Mouse (Mus musculus) c-Kit-negative CD71-positive TER-119-positive erythroid progenitor cells, embryonic 14.5 days (primary cell): ENCODE results near the gene Irs3.
"Not testable (repeated sequence)": the region's sequence is repeated elsewhere in the genome, so short reads cannot be mapped to it uniquely, and the experiment has no call there.

ENCODE experiments used
- DNase-seq: peaks from one replicate; pipeline ENCODE4 v3.0.0-alpha.2; 2013; ENCODE audit warnings: low read depth, low spot score

The Irs3 gene

DNA sequence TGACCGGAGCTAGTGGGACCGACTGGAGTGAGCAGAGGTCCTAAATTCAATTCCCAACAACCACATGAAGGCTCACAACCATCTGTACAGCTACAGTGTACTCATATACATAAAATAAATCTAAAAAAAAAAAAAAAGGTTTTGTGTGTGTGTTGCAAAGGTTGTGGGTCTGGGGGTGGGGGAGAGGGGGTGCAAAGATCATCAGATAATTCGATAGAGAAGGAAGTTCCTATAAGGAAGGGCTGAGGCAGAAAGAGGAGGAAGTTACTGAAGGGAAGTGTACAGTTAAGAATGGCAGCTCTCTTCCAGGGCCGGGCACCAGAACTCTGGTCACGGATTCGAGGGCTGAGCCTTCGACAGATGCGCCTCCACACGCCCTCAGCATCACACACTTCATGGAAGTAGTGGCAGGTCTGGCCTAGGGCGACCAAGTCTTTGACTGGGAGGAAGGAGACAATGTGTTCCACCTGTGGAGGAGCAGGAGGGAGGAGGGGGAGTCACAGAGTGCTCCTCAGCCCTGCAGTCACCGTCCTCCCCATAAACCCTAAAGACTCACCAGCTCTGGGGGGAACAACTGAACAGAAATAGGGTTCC, 21.5 kb downstream of the Irs3 start:
- no peak for DNase-seq

DNA sequence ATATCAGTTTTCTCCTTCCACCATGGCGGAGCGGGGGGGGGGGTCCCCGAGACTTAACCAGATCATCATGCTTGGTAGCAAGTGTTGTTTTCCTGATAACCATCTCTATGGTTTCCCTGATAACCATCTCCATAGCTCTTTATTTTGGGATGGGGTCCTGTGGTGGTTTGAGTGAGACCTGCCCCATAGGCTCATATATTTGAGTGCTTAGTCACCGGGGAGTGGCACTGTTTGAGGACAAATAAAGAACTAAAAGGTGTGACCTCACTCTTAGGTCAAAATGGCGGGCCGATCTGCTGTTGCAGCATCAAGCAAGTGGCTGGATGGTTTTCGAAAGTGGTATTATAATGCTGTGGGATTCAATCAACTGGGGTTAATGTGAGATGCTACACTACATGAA, 30.2 kb downstream of the Irs3 start:
- no peak for DNase-seq

DNA sequence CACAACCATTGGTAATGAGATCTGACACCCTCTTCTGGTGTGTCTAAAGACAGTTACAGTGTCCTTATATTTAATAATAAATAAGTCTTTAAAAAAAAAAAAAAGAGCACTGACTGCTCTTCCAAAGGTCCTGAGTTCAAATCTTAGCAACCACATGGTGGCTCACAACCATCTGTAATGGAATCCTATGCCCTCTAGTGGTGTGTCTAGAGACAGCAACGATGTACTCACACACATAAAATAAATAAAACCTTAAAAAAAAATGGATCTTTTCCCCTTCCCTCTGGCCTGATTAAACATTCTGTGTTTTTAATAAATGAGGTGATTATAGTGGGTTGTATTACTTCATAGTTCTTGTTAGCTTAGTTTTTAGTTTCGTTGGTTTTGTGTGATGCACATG, 30.6 kb downstream of the Irs3 start:
- not testable (repeated sequence) for DNase-seq

DNA sequence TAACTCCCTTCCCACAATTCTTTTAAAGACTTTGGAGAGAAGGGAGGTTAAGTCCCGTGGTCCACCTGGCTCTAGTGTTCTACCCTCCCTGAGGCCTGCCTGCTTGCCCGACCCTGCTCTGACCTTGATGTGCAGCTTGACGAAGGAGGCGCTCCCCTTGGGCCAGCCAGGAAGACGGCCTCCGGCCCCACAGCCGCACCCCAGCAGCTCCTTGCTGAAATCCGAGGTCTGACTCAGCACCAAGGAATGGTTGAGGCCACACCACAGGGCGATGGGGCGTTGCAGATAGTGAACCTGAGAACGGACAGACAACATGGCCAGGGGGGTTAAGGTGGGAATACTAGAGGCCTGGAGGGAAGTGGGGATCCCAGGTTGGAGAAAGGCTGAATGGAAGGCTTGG, 32.0 kb downstream of the Irs3 start, which contains the start of gene Pcolce:
Gene Pcolce (minus strand): TSS at position 235 of the 400 bp plus-strand sequence.
- no peak for DNase-seq

DNA sequence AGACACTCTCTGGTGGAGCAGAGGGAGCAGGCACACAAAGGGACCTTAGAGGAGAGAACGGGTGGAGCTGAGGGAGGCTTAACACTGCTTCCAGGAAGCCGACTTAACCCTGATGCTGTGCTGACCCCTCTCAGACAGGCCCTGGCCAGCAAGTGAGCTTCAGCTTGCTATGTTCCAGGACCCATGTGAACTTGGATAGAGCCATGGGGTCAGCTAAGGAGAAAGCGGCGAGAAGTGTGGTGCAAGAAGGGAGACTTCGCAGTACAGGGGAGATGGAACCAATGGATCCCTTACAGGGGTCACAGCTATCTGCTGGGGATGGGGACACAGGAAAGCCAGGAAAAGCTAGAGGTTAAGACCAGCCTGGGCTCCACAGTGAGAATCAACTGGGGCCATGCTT, 32.4 kb downstream of the Irs3 start:
- DNase-seq: no peak

DNA sequence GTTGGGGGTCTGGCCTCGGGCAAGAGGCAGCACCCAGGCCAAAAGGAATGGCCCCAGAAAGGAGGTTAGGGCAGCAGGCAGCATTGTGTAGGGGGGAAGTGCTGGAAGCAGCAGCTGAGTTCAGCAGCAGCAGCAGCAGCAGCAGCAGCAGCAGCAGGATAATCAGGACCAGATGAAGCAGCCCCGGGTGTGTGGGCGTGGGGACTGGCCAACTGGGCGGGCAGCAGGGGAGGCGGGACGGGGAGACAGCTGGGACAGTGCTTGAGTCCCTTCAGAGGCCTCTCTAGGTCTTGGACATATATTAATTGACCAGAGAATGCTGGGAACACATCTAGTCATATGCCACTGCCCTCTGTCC, 34.3 kb downstream of the Irs3 start:
- DNase-seq: no peak

DNA sequence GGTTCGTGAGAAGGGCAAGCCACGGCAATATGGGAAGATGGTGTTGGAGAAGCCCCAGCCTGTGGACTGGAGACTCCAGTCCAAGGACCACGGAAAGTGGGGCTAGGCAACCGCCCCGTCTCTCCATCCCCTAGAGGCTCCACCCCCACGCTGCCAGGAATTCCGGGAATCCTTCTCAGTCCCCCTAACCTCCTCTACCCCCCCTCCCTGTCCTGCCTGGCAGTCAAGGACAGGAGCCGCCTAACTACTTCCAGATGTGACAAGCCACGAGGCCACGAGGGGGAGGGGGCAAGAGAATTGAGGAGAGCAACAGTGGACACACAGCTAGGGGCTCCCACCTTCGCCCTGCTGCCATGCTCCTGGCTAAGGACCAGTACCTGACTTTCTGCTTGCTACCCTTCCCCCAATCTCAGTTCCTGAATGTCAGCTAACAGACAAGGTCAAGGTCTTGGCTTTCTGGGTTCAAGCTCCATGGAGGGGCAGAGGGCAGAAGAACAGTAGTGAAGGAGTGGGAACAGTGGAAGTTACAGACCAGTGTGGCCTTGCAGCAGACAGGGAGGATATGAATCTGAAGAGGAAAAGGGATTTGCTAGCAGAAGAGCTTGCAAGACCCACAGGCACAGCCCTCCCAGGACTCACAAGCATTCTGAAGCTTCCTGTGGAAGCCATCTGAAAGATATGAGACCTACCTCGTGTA, 34.8 kb downstream of the Irs3 start:
- DNase-seq: no peak

DNA sequence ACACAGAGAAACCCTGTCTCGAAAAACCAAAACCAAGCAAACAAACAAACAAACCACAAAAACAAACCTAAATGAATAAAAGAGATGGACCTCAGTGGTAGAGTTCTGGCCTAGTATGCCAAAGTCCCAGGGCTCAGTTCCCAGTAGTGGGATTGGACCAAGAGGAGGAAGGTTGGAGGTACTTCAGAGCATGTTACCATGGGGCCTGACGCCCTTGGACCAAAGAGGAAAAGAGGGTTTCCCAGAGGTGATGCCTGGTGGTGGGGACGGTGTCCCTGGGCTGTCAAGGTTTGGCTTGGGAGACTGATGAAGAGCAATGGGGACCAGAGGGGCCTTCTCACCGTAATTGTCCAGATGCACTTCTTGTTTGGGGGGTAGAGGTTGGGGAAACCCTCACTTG, 35.5 kb downstream of the Irs3 start:
- no peak for DNase-seq

DNA sequence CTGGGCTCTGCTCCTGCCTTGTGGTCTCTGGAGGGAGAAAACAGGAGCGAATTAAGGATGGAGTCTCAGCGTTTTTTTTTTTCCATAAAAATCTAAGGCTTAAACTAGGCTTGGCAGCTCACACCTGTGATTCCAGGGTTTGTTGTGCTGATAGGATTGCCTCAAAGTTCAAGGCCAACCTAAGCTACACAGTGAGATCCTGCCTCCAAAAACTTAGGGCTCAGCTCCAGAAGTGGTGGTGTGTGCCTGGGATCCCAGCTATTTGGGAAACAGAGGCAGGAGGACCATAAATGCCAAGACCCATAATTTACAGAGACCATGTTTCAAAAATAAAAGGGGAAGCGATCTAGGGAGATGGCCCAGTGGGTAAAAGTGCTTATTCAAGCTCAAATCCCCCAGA, 36.2 kb downstream of the Irs3 start:
- DNase-seq: no peak

DNA sequence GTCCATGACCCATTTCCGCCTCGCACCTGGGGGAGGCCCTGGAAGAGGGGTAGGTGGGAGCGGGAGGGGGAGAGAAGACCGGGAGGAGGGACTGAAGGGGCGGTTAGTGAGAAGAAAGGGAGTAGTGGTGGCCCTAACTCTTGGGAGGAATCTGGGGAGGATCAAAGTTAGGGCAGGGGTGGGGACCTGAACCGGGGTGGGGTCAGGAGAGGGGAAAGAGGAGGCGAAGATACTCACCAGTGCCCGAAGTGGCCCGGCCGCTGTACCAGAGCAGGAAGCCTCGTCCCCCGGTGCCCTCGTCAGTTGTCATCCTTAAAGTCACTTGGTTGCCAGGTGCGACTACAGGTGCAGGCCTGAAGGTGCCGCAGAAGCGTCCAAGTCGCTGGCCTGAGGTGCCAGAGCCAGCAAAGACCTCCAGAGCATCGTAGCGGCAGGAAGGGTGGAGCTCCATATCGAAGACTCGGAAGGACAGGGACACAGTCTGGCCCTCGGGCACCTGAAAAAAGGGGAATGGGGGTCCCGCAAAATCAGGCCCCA, 36.8 kb downstream of the Irs3 start:
- DNase-seq: no peak

DNA sequence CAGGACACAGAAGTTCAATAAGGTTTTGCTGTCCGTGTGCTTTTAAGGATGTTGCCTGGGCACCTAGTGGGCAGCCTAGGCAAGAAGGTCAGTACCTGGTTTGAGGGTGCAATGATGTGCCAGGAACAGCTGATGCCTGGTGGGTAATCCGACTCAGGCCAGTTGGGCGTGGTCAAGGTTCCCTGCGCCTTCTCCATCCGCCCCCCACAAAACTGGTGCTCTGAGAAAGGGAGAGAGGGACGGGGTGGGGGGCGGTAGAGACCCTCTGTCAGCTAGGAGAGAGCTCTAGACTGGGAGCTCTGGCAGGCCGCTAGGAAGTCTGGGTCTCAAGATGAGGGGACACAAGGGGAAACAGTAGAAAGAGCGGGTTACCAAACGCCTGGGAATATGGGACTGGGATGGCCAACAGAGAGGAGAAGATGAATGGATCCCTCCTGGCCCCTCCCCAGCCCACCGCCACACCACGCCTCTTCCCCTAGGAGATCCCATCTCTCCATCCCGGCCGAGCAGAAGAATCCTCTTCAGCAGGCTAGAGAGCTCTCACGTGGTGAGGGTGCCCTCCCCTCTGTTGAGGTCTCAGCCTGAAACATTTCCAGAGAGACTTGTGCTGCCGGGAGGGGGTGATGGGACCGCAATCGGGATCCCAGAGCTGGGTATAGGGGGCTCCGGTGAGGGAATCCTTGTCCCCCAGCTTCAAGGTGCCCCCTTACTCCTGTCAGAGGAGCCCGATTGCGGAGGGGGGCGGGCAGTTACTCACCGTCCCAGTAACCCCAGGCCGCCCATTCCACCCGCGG, 37.5 kb downstream of the Irs3 start:
- DNase-seq: no peak

DNA sequence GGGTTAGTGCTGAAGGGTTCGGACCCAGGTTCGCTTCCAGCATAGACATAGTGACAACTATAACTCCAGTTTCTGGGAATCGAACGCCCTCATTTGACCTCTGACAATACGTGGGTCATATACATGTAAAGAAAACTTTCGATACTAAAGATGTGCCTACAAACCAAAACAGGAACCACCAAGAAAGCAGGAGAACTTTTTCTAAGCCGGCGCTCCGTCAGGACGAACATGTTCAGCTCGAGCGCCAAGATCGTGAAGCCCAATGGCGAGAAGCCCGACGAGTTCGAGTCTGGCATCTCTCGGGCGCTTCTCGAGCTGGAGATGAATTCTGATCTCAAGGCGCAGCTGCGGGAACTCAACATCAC, 44.2 kb downstream of the Irs3 start:
- DNase-seq: no peak

DNA sequence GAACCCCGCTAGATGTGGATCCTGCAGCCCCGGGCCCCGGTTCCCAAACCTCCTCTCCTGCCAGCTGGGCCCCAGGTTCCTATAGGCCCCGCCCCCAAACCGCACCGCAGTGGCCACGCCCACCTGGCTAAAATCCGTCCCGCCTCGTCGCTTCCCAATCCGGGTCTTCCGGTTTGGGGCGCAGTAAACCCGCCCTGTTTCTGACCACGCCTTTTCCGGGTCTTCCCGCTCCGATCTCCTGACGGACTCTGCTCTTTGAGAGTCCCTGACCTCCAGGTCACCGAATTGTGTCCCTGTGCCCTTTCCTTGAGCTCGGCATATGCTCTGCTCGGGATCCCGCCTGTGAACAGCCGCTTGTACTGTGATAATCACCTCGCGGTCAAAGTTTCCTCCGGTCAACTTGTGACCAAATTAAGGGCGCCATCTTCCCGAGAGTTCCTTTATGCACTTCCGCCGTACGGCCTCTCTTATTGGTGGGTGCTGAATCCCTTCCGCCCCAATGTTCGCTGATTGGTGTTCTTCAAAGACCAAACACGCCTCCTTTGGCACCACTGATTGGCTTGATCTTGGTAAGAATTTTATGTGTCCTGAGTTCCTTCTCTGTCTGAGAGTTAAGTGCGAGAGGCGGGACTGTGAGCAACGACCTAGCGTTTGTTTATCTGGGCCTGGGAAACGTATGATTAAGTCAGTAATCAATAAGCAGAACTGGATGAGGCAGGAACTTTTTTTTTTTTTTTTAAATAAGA, 44.7 kb downstream of the Irs3 start, which contains the start of gene Mospd3:
Gene Mospd3 (minus strand): TSS at position 440 of the 746 bp plus-strand sequence.
- DNase-seq: peak; percentile 98

DNA sequence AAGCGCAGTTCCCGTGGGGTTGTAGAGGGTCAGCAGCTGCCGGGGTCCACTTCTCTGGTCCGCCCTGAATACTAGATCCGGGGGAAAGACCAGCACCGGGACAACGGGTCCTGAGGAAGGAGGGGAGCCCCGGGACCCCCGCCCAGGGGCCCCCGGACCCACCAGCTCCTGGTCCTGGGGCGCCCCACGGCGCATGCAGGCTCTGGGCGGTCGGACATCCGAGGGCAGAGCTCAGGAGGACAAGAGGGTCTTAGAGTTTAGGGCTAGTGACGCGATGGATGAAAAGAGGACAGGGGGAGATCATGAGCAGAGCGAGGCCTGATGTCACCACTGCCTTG, 45.3 kb downstream of the Irs3 start:
- DNase-seq: no peak

DNA sequence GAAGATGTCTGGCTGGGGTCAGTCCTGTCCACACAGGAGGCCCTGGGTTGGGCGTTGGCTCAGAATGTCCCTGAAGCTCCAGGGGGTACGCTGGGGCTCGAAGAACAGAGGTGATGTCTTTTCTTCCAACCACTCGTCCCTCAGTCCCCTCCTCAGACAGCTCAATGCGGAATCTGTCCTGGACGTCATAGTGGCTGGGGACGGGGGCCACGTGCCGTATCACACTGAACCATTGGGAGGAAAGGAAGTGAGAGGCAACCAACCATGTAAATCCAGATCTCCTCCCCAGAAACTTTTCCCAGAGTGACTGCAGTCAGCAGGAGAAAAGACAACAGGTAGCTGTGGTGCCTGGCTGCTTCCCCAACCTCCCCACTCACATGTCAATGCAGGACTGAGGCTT, 45.9 kb downstream of the Irs3 start:
- no peak for DNase-seq

DNA sequence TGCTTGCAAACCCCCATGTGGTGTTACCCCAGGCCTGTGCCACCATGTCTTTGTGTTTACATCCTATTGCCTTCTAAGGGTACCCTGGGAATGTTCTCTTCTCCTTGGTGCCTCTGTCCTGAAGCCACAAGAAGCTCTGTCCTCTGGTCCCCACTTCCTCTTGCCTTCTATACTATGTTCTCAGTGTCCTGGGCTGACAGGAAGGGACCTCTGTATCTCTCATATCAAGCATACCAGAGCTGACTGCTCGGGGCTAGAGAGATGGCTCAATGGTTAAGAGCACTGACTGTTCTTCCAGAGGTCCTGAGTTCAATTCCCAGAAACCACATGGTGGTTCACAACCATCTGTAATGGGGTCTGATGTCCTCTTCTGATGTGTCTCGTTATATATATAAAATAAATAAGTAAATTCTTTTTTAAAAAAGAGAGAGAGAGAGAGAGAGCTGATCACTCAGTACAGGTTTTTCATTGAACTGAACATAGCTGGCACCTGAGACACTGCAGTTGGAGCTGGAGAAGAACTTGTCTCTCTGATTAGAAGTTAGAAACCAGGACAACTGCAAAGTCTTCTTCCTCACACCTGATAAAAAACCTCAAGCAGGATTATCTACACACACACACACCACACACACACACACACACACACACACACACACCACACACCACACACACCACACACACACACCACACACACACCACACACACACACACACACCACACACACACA, 47.3 kb downstream of the Irs3 start:
- no peak for DNase-seq

DNA sequence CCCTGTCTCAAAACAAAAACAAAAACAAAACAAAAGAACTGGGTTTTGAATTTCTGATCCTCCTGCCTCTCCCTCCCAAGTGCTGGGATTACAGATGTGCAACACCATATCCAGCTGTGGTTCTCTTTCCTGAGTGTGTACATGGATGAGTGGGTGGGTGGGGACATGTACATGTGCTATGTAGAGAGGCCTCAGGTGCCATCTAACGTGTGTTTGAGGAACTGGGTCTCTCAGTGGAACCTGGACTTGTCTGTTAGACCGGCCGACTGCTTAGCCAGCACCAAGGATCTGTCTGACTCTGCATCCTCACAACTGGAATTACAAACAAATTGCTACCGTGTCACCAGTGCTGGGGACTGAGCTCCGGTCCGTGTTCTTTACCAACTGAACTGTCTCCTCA, 47.9 kb downstream of the Irs3 start:
- DNase-seq: no peak

DNA sequence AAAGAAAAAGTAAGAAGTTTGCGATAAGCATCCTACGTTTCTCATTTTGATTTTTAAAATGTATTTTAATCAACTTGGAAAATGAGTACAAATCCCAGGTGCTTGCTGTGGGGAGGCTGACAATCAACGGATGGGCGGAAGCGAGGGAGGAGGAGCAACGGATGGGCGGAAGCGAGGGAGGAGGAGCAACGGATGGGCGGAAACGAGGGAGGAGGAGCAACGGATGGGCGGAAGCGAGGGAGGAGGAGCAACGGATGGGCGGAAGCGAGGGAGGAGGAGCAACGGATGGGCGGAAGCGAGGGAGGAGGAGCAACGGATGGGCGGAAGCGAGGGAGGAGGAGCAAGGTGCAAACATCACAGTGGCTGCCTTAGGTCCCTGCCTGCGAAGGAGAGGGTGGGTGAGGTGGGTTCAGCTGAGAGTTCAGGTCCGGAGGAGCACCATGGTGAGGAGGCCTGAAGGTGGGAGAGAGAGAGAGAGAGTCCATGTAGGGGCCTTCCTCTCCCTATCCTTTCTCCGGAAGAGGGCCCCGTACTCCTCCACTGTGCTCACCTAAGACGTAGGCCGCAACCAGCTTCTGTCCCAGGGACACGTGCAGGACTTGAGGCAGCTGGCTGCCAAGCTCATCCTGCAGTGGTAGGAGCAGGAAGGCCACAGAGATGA, 48.8 kb downstream of the Irs3 start:
- DNase-seq: no peak

DNA sequence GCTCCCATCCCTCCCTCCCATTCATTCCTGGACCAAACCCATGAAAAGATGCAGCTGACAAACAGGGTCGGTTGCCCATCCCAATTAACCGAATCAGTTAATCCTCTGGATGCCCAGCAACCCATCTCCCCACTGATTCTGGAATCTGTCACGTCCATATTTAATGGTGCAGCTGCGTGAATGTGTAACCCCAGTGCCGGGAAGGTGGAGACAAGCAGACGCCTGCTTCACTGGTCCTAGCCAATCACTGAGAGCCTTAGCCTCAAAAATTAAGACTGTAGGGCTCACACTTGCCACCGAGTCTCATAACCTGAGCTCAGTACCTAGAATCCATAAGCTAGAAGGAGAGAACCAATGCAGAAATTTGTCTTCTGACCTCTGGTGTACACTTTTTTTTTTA, 49.6 kb downstream of the Irs3 start:
- no peak for DNase-seq
